Mouse (Mus musculus) heart, postnatal 0 days (tissue): ENCODE measurements around the gene C130074G19Rik. TPM values are rescaled to one million over a fixed set of nuclear protein-coding genes. Genes with fewer than 3 reads are reported as not detected.

Experiments used
- ATAC-seq: fragments of 200-750 bp; cut with Nextera tagmentation; 2 replicates; pipeline ENCODE4 v1.8.0; 2017; ENCODE audit warnings: low read depth, moderate number of reproducible peaks, moderate library complexity; ENCODE audit not compliant: insufficient read depth
- DNase-seq: peaks from one replicate; pipeline ENCODE4 v3.0.0-alpha.2; 2016; ENCODE audit warnings: low spot score
- H3K27ac ChIP-seq: fragments of 300-500 bp; sonication (generic); 2 replicates; pipeline ENCODE4 v1.5.1; 2014; ENCODE audit warnings: low read depth, mild to moderate bottlenecking
- H3K27me3 ChIP-seq: fragments of 300-500 bp; sonication (generic); 2 replicates; pipeline ENCODE4 v1.6.1; 2014; ENCODE audit warnings: low read length, mixed read lengths; ENCODE audit not compliant: control insufficient read depth, insufficient read depth
- H3K36me3 ChIP-seq: fragments of 300-500 bp; sonication (generic); replicated peaks from 2 replicates; pipeline ENCODE4 v1.6.1; 2014; ENCODE audit warnings: low read length, mixed read lengths; ENCODE audit not compliant: control insufficient read depth, insufficient read depth
- H3K4me1 ChIP-seq: fragments of 300-500 bp; sonication (generic); 2 replicates; pipeline ENCODE4 v1.6.1; 2014; ENCODE audit warnings: antibody characterized with exemption; ENCODE audit not compliant: control insufficient read depth, insufficient read depth
- H3K4me2 ChIP-seq: fragments of 300-500 bp; sonication (generic); 2 replicates; pipeline ENCODE4 v1.6.1; 2014; ENCODE audit warnings: low read depth, mild to moderate bottlenecking, low read length, moderate library complexity
- H3K4me3 ChIP-seq: fragments of 300-500 bp; sonication (generic); 2 replicates; pipeline ENCODE4 v1.5.1; 2014; ENCODE audit warnings: low read depth, low read length
- H3K9ac ChIP-seq: fragments of 300-500 bp; sonication (generic); replicated peaks from 2 replicates; pipeline ENCODE4 v1.6.1; 2014; ENCODE audit warnings: low read depth, low read length, mixed read lengths
- H3K9me3 ChIP-seq: fragments of 300-500 bp; sonication (generic); replicated peaks from 2 replicates; pipeline ENCODE4 v1.6.1; 2016; ENCODE audit warnings: low read length; ENCODE audit not compliant: control insufficient read depth
- CTCF ChIP-seq: IDR thresholded peaks from 2 replicates; pipeline ENCODE4 v1.5.1; 2016; ENCODE audit warnings: antibody characterized with exemption, control low read depth, low read depth
- EP300 ChIP-seq: IDR thresholded peaks from 2 replicates; pipeline ENCODE4 v1.6.1; 2016; ENCODE audit warnings: antibody characterized with exemption, low read depth
- WGBS: fragments of 180-500 bp; shearing (Covaris S2); extraction: QIAGEN DNeasy Blood & Tissue Kit; methylation state at CpG from one replicate; pipeline ENCODE4 v1.1.7; 2014; 5-methylcytosine and 5-hydroxymethylcytosine counted together
- polyA plus RNA-seq: library from polyadenylated mRNA; unstranded; fragments of >200 nt; fragmentation: Nextera tagmentation; extraction: Ambion mirVana; gene quantifications from 2 replicates; pipeline ENCODE4 v1.2.1, GENCODE M21; 2015
- total RNA-seq: library from RNA; depleted of rRNA; stranded (reverse); fragments of >200 nt; gene quantifications from 2 replicates; pipeline ENCODE4 v1.2.3, GENCODE M21; 2014; ENCODE audit warnings: low replicate concordance

Gene C130074G19Rik
- total and polyA plus RNA-seq, 2 experiments from 2014 or later: 1.8 to 10.3 TPM

GRCm38 (mm10) chr1:184851166-184851565 lies 31.9 kb downstream of the C130074G19Rik start:
- Histone ChIP-seq H3K36me3 (no peaks in the 10 kb centered on the region), H3K4me1 (peaks cover 6% of the 10 kb centered on the region; the same call in 1 of the 2 replicates), H3K27me3 (no peaks in the 10 kb centered on the region), H3K9me3 (no peaks in the 10 kb centered on the region), H3K4me2 (peak overlapping the region; percentile 51; the same call in 1 of the 2 replicates), H3K4me3 (no peak overlapping the region), H3K27ac (peak overlapping the region; percentile 65), H3K9ac (no peak overlapping the region)
- WGBS: 38% methylated on average over 7 of the region's 7 CpGs
- ATAC-seq (no peak), DNase-seq (no peak)
- TF ChIP-seq CTCF (no peak), EP300 (no peak)

- Histone ChIP-seq H3K4me2 (peak overlapping the region; percentile 97; the same call in 1 of the 2 replicates), H3K4me3 (no peak overlapping the region)
- ATAC-seq: no peak
Observed at GRCm38 (mm10) chr1:184846973-184847372, 36.0 kb downstream of the C130074G19Rik start.

GRCm38 (mm10) chr1:184846092-184846750 lies 36.8 kb downstream of the C130074G19Rik start, which contains the start of gene Marc2:
TSS of gene Marc2 (minus strand) at chr1:184846451.
- peak within 1 kb of the TSS; percentile 87 for H3K4me3 ChIP-seq
- peaks cover 18% of the 10 kb centered on the region for H3K4me1 ChIP-seq
- no peaks in the 10 kb centered on the region for H3K36me3 ChIP-seq
- 6% methylated on average over 18 of the region's 18 CpGs for WGBS
- ATAC-seq: no peak
- peak within 1 kb of the TSS; percentile 70 for H3K9ac ChIP-seq
- peak within 1 kb of the TSS; percentile 89 for H3K27ac ChIP-seq
- no peaks in the 10 kb centered on the region for H3K9me3 ChIP-seq
- no peak for DNase-seq
- H3K27me3 ChIP-seq: no peaks in the 10 kb centered on the region
- TF ChIP-seq CTCF (no peak), EP300 (no peak)
- H3K4me2 ChIP-seq: peak within 1 kb of the TSS; percentile 97

More at GRCm38 (mm10) chr1:184846973-184847372, 36.0 kb downstream of the C130074G19Rik start:
- Histone ChIP-seq H3K36me3 (no peaks in the 10 kb centered on the region), H3K9me3 (no peaks in the 10 kb centered on the region), H3K27ac (no peak overlapping the region), H3K4me1 (peaks cover 18% of the 10 kb centered on the region), H3K9ac (no peak overlapping the region), H3K27me3 (no peaks in the 10 kb centered on the region)
- TF ChIP-seq CTCF: no peak
- TF ChIP-seq EP300: no peak
- WGBS: 52% methylated on average over 3 of the region's 3 CpGs
- DNase-seq: no peak

GRCm38 (mm10) chr1:184845111-184846071 lies 37.6 kb downstream of the C130074G19Rik start:
- Histone ChIP-seq H3K27ac (peak overlapping the region; percentile 89), H3K4me3 (peak overlapping the region; percentile 87), H3K27me3 (no peaks in the 10 kb centered on the region), H3K4me2 (peak overlapping the region; percentile 97), H3K4me1 (peaks cover 18% of the 10 kb centered on the region), H3K9ac (peak overlapping the region; percentile 70), H3K36me3 (peaks cover 3% of the 10 kb centered on the region), H3K9me3 (no peaks in the 10 kb centered on the region)
- under 1% methylated on average over 67 of the region's 67 CpGs for WGBS
- no peak for TF ChIP-seq EP300
- TF ChIP-seq CTCF: no peak
- DNase-seq (peak; percentile 92), ATAC-seq (peak; percentile 98)

- peak; percentile 58 for DNase-seq
- WGBS: 17% methylated on average over 15 of the region's 15 CpGs
Observed at GRCm38 (mm10) chr1:184844326-184845066, 38.5 kb downstream of the C130074G19Rik start.

More at GRCm38 (mm10) chr1:184844326-184845066, 38.5 kb downstream of the C130074G19Rik start:
- H3K36me3 ChIP-seq: peaks cover 9% of the 10 kb centered on the region
- H3K4me1 ChIP-seq: peaks cover 18% of the 10 kb centered on the region
- no peak for ATAC-seq
- peak overlapping the region; percentile 70 for H3K9ac ChIP-seq
- peak overlapping the region; percentile 87 for H3K4me3 ChIP-seq
- H3K4me2 ChIP-seq: peak overlapping the region; percentile 97
- no peak for TF ChIP-seq EP300
- TF ChIP-seq CTCF: no peak
- H3K9me3 ChIP-seq: no peaks in the 10 kb centered on the region
- peak overlapping the region; percentile 89 for H3K27ac ChIP-seq
- no peaks in the 10 kb centered on the region for H3K27me3 ChIP-seq
